Comparison of ENCODE assay signal across 13 mouse cellular contexts in the genomic region with DNA sequence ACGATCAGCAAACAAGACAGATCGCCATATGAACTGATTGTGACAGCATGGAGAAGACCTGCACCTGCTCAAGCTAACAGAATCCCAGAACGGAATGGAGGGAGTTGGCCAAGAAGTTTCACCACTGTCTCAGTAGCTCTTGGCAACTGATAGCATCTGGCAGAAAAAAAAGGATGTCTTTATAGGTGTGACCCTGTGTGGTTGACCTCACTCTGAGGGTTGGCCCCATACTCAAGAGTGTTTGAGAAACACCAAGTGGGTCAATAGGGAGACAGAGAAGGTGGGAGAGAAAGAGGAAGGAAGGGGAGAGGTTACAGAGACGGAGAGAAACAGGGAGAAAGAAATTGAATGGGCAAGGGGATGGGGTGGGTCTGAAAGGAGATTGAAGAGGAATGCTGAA.
"Had no signal": no experiment of that assay in that cellular context is flagged by ENCODE, and none has a peak within 500 bp of the region (broad histone marks: within the 10 kb centered on the region; RNA-seq: fewer than 3 reads in every experiment).

No protein-coding gene starts in this region.

- ATAC-seq: midbrain, embryonic 13.5 days had no signal

- H3K4me3 ChIP-seq: layer of hippocampus, adult 2 months; limb, embryonic 12.5 days; midbrain, embryonic 13.5 days; myocyte; neural tube, embryonic 15.5 days had no signal

- H3K9me3 ChIP-seq: limb, embryonic 12.5 days; midbrain, embryonic 13.5 days; neural tube, embryonic 15.5 days had no signal

- H3K9ac ChIP-seq: limb, embryonic 12.5 days; midbrain, embryonic 13.5 days; neural tube, embryonic 15.5 days had no signal

- H3K27ac ChIP-seq: layer of hippocampus, adult 2 months; limb, embryonic 12.5 days; macrophage; midbrain, embryonic 13.5 days; neural tube, embryonic 15.5 days had no signal

- H3K27me3 ChIP-seq: limb, embryonic 12.5 days; midbrain, embryonic 13.5 days; neural tube, embryonic 15.5 days had no signal

- H3K36me3 ChIP-seq: limb, embryonic 12.5 days; midbrain, embryonic 13.5 days; neural tube, embryonic 15.5 days had no signal

- DNase-seq: kidney, adult 18-20 months; kidney, postnatal 10 days; kidney, postnatal 4 days; lung, adult 2 months; lung, postnatal 10 days; thymus, adult 2 months; thymus, postnatal 25 days had no signal

- H3K4me2 ChIP-seq: limb, embryonic 12.5 days; midbrain, embryonic 13.5 days; neural tube, embryonic 15.5 days had no signal
